Mouse (Mus musculus): Measurements from ENCODE around the gene Gm3173.
"Not testable (repeated sequence)": the region's sequence is repeated elsewhere in the genome, so short reads cannot be mapped to it uniquely, and the experiment has no call there.

DNA sequence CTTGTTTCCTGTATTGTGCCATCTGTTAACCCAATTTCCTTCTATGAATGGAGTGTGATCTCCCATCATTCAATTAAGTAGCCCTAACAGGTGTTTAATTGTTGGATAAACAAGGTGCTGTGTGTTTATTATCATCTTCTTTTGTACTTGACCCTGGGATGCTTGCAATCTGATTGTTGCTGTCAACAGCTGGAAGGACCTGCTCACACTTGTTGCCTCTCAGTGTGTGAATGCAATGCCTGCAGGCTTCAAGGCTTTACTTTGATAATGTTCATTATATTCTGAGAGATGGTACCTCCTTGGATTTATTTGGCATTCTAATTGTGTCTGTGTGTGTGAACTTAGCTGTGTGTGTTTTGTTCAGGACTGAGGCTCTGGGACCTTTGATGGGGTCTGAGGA lies 32.2 kb upstream of the Gm3173 start:
- TF ChIP-seq REST (IDR thresholded peaks at IDR 0.05; ENCODE audit: insufficient read depth, insufficient read length); SRF (IDR thresholded peaks at IDR 0.05; ENCODE audit: control insufficient read depth, insufficient read length, low read depth); TCF12 (IDR thresholded peaks at IDR 0.05; ENCODE audit: insufficient read depth, poor library complexity, severe bottlenecking): not testable (repeated sequence)
